Mouse (Mus musculus) heart, embryonic 15.5 days (tissue): ENCODE measurements around the gene Pkp3. TPM values are rescaled to one million over a fixed set of nuclear protein-coding genes. Genes with fewer than 3 reads are reported as not detected.

Experiments
- ATAC-seq: fragments of 200-750 bp; cut with Nextera tagmentation; replicated peaks from 2 replicates; pipeline ENCODE4 v1.8.0; 2017; ENCODE audit warnings: low read depth, moderate TSS enrichment; ENCODE audit not compliant: insufficient number of reproducible peaks, insufficient read depth, low FRiP score
- H3K27ac ChIP-seq: fragments of 300-500 bp; sonication (generic); 2 replicates; pipeline ENCODE4 v1.5.1; 2015; ENCODE audit warnings: mild to moderate bottlenecking, inconsistent platforms
- H3K27me3 ChIP-seq: fragments of 300-500 bp; sonication (generic); 2 replicates; pipeline ENCODE4 v1.6.1; 2015; ENCODE audit warnings: inconsistent platforms
- H3K36me3 ChIP-seq: fragments of 300-500 bp; sonication (generic); 2 replicates; pipeline ENCODE4 v1.6.1; 2015; ENCODE audit warnings: mild to moderate bottlenecking, inconsistent platforms
- H3K4me1 ChIP-seq: fragments of 300-500 bp; sonication (generic); replicated peaks from 2 replicates; pipeline ENCODE4 v1.6.1; 2015; ENCODE audit warnings: inconsistent platforms
- H3K4me2 ChIP-seq: fragments of 300-500 bp; sonication (generic); 2 replicates; pipeline ENCODE4 v1.6.1; 2015; ENCODE audit warnings: inconsistent platforms, mild to moderate bottlenecking, moderate library complexity
- H3K4me3 ChIP-seq: fragments of 300-500 bp; sonication (generic); 2 replicates; pipeline ENCODE4 v1.5.1; 2015; ENCODE audit warnings: mild to moderate bottlenecking, inconsistent platforms
- H3K9ac ChIP-seq: fragments of 300-500 bp; sonication (generic); 2 replicates; pipeline ENCODE4 v1.6.1; 2015; ENCODE audit warnings: mild to moderate bottlenecking, inconsistent platforms
- H3K9me3 ChIP-seq: fragments of 300-500 bp; sonication (generic); replicated peaks from 2 replicates; pipeline ENCODE4 v1.6.1; 2016; ENCODE audit warnings: inconsistent platforms
- WGBS: fragments of 180-500 bp; shearing (Covaris S2); methylation state at CpG from one replicate; pipeline ENCODE4 v1.1.7; 2015; ENCODE audit warnings: mixed read lengths; 5-methylcytosine and 5-hydroxymethylcytosine counted together
- polyA plus RNA-seq: library from polyadenylated mRNA; unstranded; fragments of >200 nt; fragmentation: Nextera tagmentation; extraction: Ambion mirVana; gene quantifications from 2 replicates; pipeline ENCODE4 v1.2.1, GENCODE M21; 2015

The Pkp3 gene
- polyA plus RNA-seq, 1 experiment from 2014 or later: 0.97 TPM

DNA sequence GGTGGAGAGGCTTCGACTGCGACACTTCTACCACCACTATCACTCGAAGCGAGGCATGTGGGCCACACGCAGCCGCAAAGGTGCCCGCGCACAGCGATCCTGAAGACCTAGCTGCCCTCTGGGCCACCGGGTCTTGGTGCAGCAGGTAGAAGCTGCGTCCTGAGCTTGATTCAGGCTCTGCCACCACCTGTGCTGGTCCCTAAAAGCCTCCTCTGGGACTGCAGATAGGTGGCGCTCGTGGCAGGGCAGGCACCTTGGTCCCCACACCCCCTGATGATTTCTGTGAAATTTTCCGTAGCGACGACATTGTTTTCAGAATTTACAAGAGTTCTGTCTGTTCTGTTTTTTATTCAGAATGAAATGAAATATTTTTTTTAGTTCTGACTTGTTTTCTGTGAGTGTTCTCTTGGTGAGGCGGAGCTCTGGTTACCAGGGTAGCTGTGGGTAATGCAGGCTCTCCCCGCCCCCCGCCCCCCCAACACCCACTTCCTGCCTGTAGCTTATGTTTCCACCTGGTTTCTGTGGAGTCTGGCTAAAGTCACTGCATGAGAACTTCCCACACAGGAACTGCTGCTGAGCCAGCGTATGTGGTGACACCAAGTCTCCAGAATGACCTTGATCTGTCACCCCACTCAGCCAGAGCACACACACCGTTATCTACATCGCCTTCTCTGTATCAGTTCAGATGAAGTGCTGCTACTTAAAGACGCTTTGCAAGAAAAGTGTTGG is 5.8 kb upstream of the Pkp3 start:
- no peak overlapping the region for H3K4me3 ChIP-seq
- H3K27me3 ChIP-seq: peaks cover 71% of the 10 kb centered on the region
- no peak overlapping the region for H3K9ac ChIP-seq
- 0 out of 2 replicates have a peak overlapping the region, but pooled peaks have one; percentile 16 for H3K4me2 ChIP-seq
- WGBS: 17% methylated on average over 23 of the region's 23 CpGs
- H3K9me3 ChIP-seq: no peaks in the 10 kb centered on the region
- H3K4me1 ChIP-seq: peaks cover 15% of the 10 kb centered on the region
- H3K36me3 ChIP-seq: no peaks in the 10 kb centered on the region
- no peak overlapping the region for H3K27ac ChIP-seq
- ATAC-seq: peak; percentile 40

DNA sequence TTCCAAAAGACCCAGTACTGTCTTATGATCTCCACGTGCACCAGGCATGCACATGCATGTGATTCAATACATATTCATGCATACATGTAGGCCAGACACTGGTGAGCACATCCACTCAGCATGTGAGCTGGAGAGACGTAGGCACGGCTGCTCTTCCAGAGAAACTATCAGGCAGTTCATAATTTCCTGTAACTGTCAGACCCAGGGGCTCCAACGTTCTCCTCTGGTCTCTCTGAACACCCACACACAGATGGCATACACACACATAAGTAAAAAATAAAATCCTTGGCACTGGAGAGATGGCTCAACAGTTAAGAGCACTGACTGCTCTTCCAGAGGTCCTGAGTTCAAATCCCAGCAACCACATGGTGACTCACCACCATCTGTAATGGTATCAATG is 4.2 kb upstream of the Pkp3 start:
- Histone ChIP-seq H3K27me3 (peaks cover 70% of the 10 kb centered on the region), H3K27ac (no peak overlapping the region), H3K4me1 (peaks cover 15% of the 10 kb centered on the region), H3K36me3 (no peaks in the 10 kb centered on the region), H3K9me3 (no peaks in the 10 kb centered on the region), H3K4me3 (no peak overlapping the region), H3K9ac (no peak overlapping the region), H3K4me2 (no peak overlapping the region)
- ATAC-seq: no peak
- 77% methylated on average over 4 of the region's 4 CpGs for WGBS

DNA sequence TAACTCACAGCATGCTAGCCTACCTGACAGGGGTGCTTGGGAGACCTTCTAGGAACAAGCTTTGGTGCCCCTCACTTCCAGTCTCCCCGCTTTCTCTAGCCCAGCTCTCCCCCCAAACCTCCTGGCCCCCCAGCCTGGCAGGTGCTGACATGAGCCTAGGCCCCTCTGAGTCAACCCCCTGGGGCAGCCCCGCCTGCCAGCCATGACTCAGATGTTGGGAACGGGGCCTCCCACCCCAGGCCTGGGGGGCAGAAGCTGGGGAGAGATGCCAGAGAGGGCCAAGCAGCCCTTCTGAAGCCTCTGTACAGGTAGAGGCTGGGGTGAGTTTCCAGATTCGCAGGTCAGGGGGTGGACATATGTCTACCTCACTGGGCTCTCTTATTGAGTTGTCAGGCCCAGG is 858 bp downstream of the Pkp3 start:
- peaks cover 56% of the 10 kb centered on the region for H3K27me3 ChIP-seq
- no peaks in the 10 kb centered on the region for H3K9me3 ChIP-seq
- H3K4me2 ChIP-seq: no peak overlapping the region
- ATAC-seq: no peak
- no peak overlapping the region for H3K9ac ChIP-seq
- no peaks in the 10 kb centered on the region for H3K4me1 ChIP-seq
- WGBS: 79% methylated on average over 4 of the region's 4 CpGs
- H3K36me3 ChIP-seq: no peaks in the 10 kb centered on the region
- no peak overlapping the region for H3K4me3 ChIP-seq
- H3K27ac ChIP-seq: no peak overlapping the region

DNA sequence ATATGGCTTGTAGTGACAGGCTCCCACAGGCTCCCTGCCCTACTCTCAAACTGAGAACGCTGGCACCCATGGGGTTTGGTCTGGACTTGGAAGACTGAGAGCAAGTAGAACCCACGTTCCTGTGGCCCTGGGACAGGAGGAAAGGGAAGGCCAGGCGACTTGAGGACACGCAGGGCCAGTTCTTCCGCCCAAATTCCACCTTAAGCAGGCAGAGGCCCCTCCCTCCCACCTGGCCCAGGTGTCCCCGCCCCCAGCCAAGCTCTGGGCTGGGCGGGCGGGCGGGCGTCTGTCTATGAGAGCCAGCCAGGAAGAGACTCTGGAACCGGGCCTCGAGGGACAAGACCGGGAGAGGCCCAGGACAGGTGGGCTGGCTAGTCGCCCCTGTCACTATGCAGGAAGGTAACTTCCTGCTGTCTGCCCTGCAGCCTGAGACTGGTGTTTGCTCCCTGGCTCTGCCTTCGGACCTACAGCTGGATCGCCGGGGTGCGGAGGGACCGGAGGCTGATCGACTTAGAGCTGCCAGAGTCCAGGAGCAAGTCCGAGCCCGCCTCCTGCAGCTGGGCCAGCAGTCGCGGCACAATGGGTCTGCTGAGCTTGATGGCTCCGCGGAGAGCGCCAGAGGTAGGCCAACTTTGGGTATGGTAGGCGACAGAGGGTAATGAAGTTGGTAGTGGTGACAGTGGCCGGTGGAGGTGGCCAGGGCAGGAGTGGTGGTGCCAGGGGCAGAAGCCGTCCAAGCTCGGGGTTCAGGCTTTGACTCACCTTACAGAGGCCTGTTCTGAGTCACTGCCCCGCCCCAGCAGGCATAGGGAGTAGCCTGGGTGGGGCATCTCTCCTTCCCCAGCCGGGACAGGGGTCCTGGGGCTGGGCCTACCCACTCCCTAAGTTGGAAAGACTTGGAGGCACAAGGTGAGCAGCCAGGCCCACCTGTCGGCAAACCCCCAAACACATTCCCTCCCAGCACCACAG is 1.7 kb downstream of the Pkp3 start:
- ATAC-seq: no peak
- 27% methylated on average over 34 of the region's 34 CpGs for WGBS
- Histone ChIP-seq H3K27me3 (peaks cover 54% of the 10 kb centered on the region), H3K36me3 (no peaks in the 10 kb centered on the region), H3K9ac (no peak overlapping the region), H3K4me2 (no peak overlapping the region), H3K4me3 (peak overlapping the region; percentile 27; the same call in 1 of the 2 replicates), H3K4me1 (no peaks in the 10 kb centered on the region), H3K9me3 (no peaks in the 10 kb centered on the region), H3K27ac (no peak overlapping the region)

DNA sequence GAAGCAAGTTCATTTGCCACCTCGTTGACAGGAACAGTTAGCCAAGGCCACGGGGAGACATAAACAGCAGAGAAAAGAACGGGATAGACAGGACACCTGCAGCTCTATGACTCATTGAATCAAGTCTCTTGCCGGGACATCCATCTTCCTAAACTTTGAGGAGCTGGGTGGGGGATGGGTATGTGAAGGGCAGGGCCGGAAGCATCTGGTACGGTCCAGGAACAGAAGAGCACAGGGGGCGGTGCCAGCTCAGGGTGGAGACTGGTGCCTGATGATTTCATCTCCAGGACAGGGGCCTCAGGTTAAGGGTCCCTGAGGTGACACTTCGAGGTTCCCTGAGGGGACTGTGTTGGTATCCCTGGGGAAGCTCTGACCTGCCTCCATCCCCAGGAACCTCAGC is 9.9 kb downstream of the Pkp3 start:
- WGBS: 17% methylated on average over 8 of the region's 8 CpGs
- peak overlapping the region; percentile 34; the same call in 1 of the 2 replicates for H3K4me2 ChIP-seq
- no peak overlapping the region for H3K9ac ChIP-seq
- no peak overlapping the region for H3K27ac ChIP-seq
- H3K9me3 ChIP-seq: no peaks in the 10 kb centered on the region
- ATAC-seq: no peak
- no peaks in the 10 kb centered on the region for H3K36me3 ChIP-seq
- no peak overlapping the region for H3K4me3 ChIP-seq
- peaks cover 51% of the 10 kb centered on the region for H3K27me3 ChIP-seq
- peaks cover 16% of the 10 kb centered on the region; the same call in 1 of the 2 replicates for H3K4me1 ChIP-seq

DNA sequence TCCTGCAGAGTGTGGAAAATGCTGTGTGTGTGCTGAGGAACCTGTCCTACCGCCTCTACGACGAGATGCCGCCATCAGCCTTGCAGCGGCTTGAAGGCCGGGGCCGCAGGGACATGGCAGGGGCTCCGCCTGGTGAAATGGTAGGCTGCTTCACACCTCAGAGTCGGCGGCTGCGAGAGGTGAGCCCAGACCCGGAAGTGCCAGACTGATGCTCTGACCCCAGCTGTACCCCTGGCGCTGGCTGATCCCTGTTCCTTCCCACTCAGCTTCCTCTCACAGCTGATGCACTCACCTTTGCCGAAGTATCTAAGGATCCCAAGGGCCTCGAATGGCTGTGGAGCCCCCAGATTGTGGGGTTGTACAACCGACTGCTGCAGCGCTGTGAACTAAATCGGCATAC is 10.5 kb downstream of the Pkp3 start:
- Histone ChIP-seq H3K27ac (no peak overlapping the region), H3K4me3 (peak overlapping the region; percentile 6; the same call in 1 of the 2 replicates), H3K4me1 (peaks cover 16% of the 10 kb centered on the region; the same call in 1 of the 2 replicates), H3K27me3 (peaks cover 51% of the 10 kb centered on the region), H3K9me3 (no peaks in the 10 kb centered on the region), H3K4me2 (peak overlapping the region; percentile 34), H3K9ac (no peak overlapping the region), H3K36me3 (no peaks in the 10 kb centered on the region)
- no peak for ATAC-seq
- 4% methylated on average over 18 of the region's 18 CpGs for WGBS

DNA sequence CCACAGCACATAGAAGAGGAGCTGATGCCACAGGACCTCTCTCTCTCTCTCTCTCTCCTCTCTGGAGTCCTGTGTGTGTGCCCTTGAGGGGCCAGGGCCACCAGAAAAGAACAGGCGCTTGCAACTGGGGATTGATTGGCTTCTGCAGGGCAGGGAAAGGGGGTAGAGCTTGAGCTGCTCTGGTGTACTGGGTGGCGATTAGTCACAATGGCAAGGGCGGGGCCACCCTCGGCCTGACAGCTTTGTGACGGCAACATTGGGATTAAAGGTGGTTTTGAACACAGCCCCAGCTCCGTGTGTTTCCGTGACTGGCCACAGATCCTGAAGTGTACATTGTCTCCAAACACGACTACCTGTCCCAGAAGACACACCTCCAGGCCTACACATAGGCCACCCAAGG is 12.2 kb downstream of the Pkp3 start:
- no peak for ATAC-seq
- Histone ChIP-seq H3K9ac (no peak overlapping the region), H3K4me1 (peaks cover 16% of the 10 kb centered on the region; the same call in 1 of the 2 replicates), H3K27me3 (peaks cover 51% of the 10 kb centered on the region), H3K9me3 (no peaks in the 10 kb centered on the region), H3K4me3 (no peak overlapping the region), H3K36me3 (no peaks in the 10 kb centered on the region), H3K27ac (no peak overlapping the region), H3K4me2 (no peak overlapping the region)
- WGBS: 62% methylated on average over 8 of the region's 8 CpGs

DNA sequence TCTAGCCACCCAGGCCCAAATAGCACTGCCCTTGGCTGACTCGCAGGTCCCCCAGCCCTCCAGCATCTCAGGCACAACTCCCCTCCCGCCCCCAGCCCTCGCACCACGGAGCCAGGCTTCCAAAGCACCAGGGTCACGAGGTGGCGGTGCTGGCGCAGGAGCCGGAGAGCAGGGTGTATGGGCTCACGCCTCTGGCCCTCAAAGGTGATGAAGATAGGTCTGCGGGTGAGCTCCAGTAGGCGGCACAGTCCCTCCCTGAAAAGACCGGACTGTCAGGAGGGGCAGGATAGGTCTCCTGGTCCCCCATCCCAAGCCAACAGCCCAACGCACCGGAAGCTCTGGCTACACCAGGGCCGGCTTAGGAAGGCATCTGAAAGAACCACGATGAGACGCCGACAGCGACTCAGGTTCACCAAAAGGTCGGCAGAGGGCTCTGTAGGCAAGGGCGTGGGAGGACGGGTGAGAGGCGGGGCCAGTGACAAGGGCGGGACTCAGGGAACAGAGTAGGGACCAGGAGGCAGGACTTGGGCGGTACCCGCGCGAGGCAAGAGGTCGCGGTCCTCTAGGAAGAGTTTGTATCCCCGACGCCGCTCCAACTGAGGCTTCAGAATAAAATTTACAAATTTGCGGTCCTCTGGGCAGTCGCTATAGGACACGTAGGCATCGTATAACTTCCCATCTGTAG is 14.2 kb downstream of the Pkp3 start:
- H3K36me3 ChIP-seq: no peaks in the 10 kb centered on the region
- H3K27ac ChIP-seq: no peak overlapping the region
- peak overlapping the region; percentile 34 for H3K4me3 ChIP-seq
- H3K9me3 ChIP-seq: no peaks in the 10 kb centered on the region
- H3K9ac ChIP-seq: peak overlapping the region; percentile 9; the same call in 1 of the 2 replicates
- 6% methylated on average over 37 of the region's 37 CpGs for WGBS
- ATAC-seq: peak; percentile 75
- H3K4me1 ChIP-seq: peaks cover 16% of the 10 kb centered on the region; the same call in 1 of the 2 replicates
- peak overlapping the region; percentile 60 for H3K4me2 ChIP-seq
- H3K27me3 ChIP-seq: peaks cover 48% of the 10 kb centered on the region

DNA sequence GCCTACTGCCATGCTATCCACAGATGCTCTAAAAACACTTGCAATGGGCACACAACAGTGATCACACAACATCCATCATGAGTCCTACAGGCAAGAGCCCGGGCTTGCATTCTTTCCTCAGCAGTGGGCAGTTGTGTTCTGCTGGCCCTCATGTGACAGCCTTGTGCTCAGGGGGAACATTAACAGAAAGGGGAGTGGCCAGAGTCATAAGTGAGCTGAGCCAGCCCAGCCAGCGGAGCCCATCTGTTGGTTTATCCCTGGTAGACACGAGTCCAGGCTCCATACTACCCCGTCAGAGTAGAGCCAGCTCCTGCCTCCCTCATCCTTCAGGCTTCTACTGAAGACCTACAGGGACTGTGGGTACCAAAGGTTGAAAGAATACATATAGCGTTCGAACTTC is 15.9 kb downstream of the Pkp3 start:
- no peak overlapping the region for H3K9ac ChIP-seq
- no peaks in the 10 kb centered on the region for H3K36me3 ChIP-seq
- no peak overlapping the region for H3K27ac ChIP-seq
- no peak overlapping the region for H3K4me2 ChIP-seq
- no peak for ATAC-seq
- H3K9me3 ChIP-seq: no peaks in the 10 kb centered on the region
- no peak overlapping the region for H3K4me3 ChIP-seq
- H3K4me1 ChIP-seq: peaks cover 10% of the 10 kb centered on the region; the same call in 1 of the 2 replicates
- peaks cover 40% of the 10 kb centered on the region for H3K27me3 ChIP-seq
- WGBS: 72% methylated on average over 6 of the region's 6 CpGs

DNA sequence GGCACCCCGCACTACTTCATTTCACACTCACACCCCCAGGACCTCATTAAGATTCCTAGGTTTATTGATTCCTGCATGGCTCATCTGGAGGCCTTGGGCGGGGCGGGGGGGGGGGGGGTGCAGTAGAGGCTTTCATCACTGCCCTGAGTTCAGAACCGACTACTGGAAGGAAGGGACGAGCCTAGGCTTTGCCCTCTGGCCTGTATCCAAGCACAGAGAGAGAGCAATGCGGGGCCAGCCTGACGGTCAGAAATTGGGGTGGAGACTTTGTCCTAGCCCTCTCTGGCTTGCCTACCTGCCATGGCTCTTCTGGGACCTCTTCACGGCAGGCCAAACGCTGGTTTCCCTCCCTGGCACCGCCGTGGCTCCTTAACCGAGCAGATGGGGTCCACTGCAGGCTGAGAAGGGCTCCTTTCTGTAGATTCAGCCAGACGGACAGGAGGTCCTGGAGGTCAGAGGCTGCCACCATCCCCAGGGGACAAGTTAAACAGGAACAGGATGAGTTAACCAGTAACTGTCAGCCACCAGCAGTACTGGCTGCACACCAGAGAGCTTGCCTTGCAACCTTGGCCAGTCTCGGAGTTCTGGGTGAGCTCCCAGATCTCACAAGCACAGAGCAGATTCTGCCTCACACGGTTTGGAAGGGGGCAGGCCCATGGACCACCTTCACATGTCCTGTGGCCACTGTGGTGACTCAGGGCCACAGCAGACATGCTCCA is 16.6 kb downstream of the Pkp3 start:
- Histone ChIP-seq H3K9me3 (no peaks in the 10 kb centered on the region), H3K27me3 (peaks cover 37% of the 10 kb centered on the region), H3K4me1 (peaks cover 14% of the 10 kb centered on the region), H3K4me3 (no peak overlapping the region), H3K36me3 (no peaks in the 10 kb centered on the region), H3K9ac (no peak overlapping the region), H3K27ac (no peak overlapping the region), H3K4me2 (no peak overlapping the region)
- WGBS: 71% methylated on average over 15 of the region's 15 CpGs
- no peak for ATAC-seq
